Mouse (Mus musculus) liver, embryonic 16.5 days (tissue): ENCODE data around the gene 1700016H13Rik. TPM values are rescaled to one million over a fixed set of nuclear protein-coding genes. Genes with fewer than 3 reads are reported as not detected.

Experiments
- ATAC-seq: fragments of 200-750 bp; cut with Nextera tagmentation; 2 replicates; pipeline ENCODE4 v1.8.0; 2017; ENCODE audit warnings: low read depth, mild to moderate bottlenecking, moderate number of reproducible peaks, moderate library complexity
- H3K27ac ChIP-seq: fragments of 300-500 bp; sonication (generic); 2 replicates; pipeline ENCODE4 v1.5.1; 2014; ENCODE audit warnings: mild to moderate bottlenecking, low read length
- H3K27me3 ChIP-seq: fragments of 300-500 bp; sonication (generic); 2 replicates; pipeline ENCODE4 v1.6.1; 2014; ENCODE audit warnings: low read depth, low read length, mixed read lengths; ENCODE audit not compliant: control insufficient read depth, insufficient read depth
- H3K36me3 ChIP-seq: fragments of 300-500 bp; sonication (generic); 2 replicates; pipeline ENCODE4 v1.6.1; 2014; ENCODE audit warnings: mild to moderate bottlenecking; ENCODE audit not compliant: control insufficient read depth, insufficient read depth
- H3K4me1 ChIP-seq: fragments of 300-500 bp; sonication (generic); 2 replicates; pipeline ENCODE4 v1.6.1; 2014; ENCODE audit warnings: low read depth, low read length, mixed read lengths; ENCODE audit not compliant: control insufficient read depth
- H3K4me2 ChIP-seq: fragments of 300-500 bp; sonication (generic); 2 replicates; pipeline ENCODE4 v1.6.1; 2014; ENCODE audit warnings: low read depth, low read length, mixed read lengths
- H3K4me3 ChIP-seq: fragments of 300-500 bp; sonication (generic); 2 replicates; pipeline ENCODE4 v1.5.1; 2014; ENCODE audit warnings: low read depth, mild to moderate bottlenecking, low read length
- H3K9ac ChIP-seq: fragments of 300-500 bp; sonication (generic); 2 replicates; pipeline ENCODE4 v1.6.1; 2014; ENCODE audit warnings: low read depth, low read length
- H3K9me3 ChIP-seq: fragments of 300-500 bp; sonication (generic); replicated peaks from 2 replicates; pipeline ENCODE4 v1.6.1; 2016; ENCODE audit warnings: low read length; ENCODE audit not compliant: control insufficient read depth
- whole genome bisulfite sequencing: fragments of 180-500 bp; shearing (Covaris S2); extraction: QIAGEN DNeasy Blood & Tissue Kit; methylation state at CpG from one replicate; pipeline ENCODE4 v1.1.7; 2014; ENCODE audit not compliant: insufficient replicate concordance; 5-methylcytosine and 5-hydroxymethylcytosine counted together
- polyA plus RNA-seq: library from polyadenylated mRNA; unstranded; fragments of >200 nt; fragmentation: Nextera tagmentation; extraction: Ambion mirVana; gene quantifications from 2 replicates; pipeline ENCODE4 v1.2.1, GENCODE M21; 2015

Gene 1700016H13Rik
- polyA plus RNA-seq, 1 experiment from 2014 or later, result not detected

DNA sequence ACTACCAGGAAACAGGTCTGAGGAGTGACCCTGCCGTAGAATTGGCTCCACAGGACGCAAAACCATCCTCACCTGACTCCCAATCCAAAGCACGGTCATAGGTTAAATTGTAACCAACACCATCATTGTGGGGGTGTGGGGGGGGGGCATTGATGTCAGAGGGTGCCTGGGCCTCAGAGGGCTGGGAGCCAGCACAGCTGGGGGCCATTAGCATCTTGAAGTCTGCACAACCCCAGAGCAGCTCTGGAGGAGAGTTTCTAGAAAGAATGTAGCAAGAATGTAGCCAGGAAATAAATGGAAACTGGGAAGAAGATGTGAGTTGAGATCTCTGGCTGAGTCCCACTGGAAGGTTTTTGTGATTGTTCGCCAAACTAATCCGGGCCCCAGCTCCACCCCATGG, 56.9 kb downstream of the 1700016H13Rik start:
- Histone ChIP-seq H3K9ac (no peak overlapping the region), H3K4me2 (no peak overlapping the region), H3K36me3 (no peaks in the 10 kb centered on the region), H3K27me3 (no peaks in the 10 kb centered on the region), H3K4me3 (no peak overlapping the region), H3K27ac (no peak overlapping the region), H3K4me1 (no peaks in the 10 kb centered on the region), H3K9me3 (no peaks in the 10 kb centered on the region)
- no peak for ATAC-seq
- 64% methylated on average over 5 of the region's 5 CpGs for WGBS

DNA sequence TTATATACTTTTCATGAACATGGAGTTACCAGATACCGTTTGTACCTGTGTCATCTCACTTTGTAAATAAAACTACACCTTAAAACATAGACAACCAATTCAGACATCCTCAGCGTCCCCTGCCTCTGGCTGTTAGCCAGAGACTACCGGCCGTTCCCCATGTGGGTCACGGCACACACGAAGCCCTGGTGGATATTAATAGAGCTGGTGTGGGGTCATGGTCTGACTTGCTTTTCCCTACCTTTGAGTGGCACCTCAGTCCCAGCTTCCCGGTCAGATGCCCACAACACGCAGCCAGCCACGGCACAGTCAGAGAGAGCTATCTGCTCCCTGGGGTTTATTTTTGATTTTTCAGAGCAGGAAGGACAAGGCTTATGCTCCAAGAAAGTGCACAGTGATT, 57.5 kb downstream of the 1700016H13Rik start:
- no peaks in the 10 kb centered on the region for H3K4me1 ChIP-seq
- no peaks in the 10 kb centered on the region for H3K36me3 ChIP-seq
- no peaks in the 10 kb centered on the region for H3K9me3 ChIP-seq
- 71% methylated on average over 9 of the region's 9 CpGs for WGBS
- H3K9ac ChIP-seq, result no peak overlapping the region
- no peak overlapping the region for H3K4me2 ChIP-seq
- no peak overlapping the region for H3K27ac ChIP-seq
- H3K4me3 ChIP-seq, result no peak overlapping the region
- no peak for ATAC-seq
- H3K27me3 ChIP-seq, result no peaks in the 10 kb centered on the region

Other genes starting within 250 kb of the 1700016H13Rik start
- gene Ptpn13, start 230.8 kb downstream of the 1700016H13Rik start, polyA plus RNA-seq, result 0.62 and 0.78 TPM in 2 replicates
- not detected in 2 replicates for gene Slc10a6, start 26.6 kb downstream of the 1700016H13Rik start, polyA plus RNA-seq
- 13.5 and 17.7 TPM in 2 replicates for gene Aff1, start 36.4 kb upstream of the 1700016H13Rik start, polyA plus RNA-seq